Mouse (Mus musculus) hindbrain, embryonic 13.5 days (tissue): ENCODE results near the gene Slc7a6os. TPM values are rescaled to one million over a fixed set of nuclear protein-coding genes. Genes with fewer than 3 reads are reported as not detected.

ENCODE experiments used
- polyA plus RNA-seq: library from polyadenylated mRNA; unstranded; fragments of >200 nt; fragmentation: Nextera tagmentation; extraction: Ambion mirVana; gene quantifications from 2 replicates; pipeline ENCODE4 v1.2.1, GENCODE M21; 2015

Slc7a6os gene
- polyA plus RNA-seq, 1 experiment from 2014 or later, result 39.2 TPM

Other genes with a start within 250 kb of the Slc7a6os start
- 7.9 and 8.9 TPM in 2 replicates for gene Slc12a4, start 244.8 kb downstream of the Slc7a6os start, polyA plus RNA-seq
- not detected in 2 replicates for gene Dpep3, start 231.5 kb downstream of the Slc7a6os start, polyA plus RNA-seq
- 23.3 and 23.6 TPM in 2 replicates for gene Dus2, start 219.6 kb downstream of the Slc7a6os start, polyA plus RNA-seq
- 0.23 TPM in 1 of 2 replicates, not detected in the other for gene Dpep2nb, start 205.0 kb downstream of the Slc7a6os start, polyA plus RNA-seq
- gene Ddx28, start 199.1 kb downstream of the Slc7a6os start, polyA plus RNA-seq, result 21.4 and 22.5 TPM in 2 replicates
- gene Nfatc3, start 152.1 kb downstream of the Slc7a6os start, polyA plus RNA-seq, result 4.1 and 4.7 TPM in 2 replicates
- 0.14 and 0.26 TPM in 2 replicates for gene Esrp2, start 74.0 kb downstream of the Slc7a6os start, polyA plus RNA-seq
- 20.0 and 22.3 TPM in 2 replicates for gene Pla2g15, start 60.5 kb downstream of the Slc7a6os start, polyA plus RNA-seq
- 66.4 and 71.4 TPM in 2 replicates for gene Slc7a6, start 42.1 kb downstream of the Slc7a6os start, polyA plus RNA-seq
- 56.6 and 57.9 TPM in 2 replicates for gene Prmt7, start within 50 bp of the Slc7a6os start, polyA plus RNA-seq
- gene Smpd3, start 127.1 kb upstream of the Slc7a6os start, polyA plus RNA-seq, result 47.7 and 49.2 TPM in 2 replicates
- 42.3 and 45.0 TPM in 2 replicates for gene Zfp90, start 204.4 kb upstream of the Slc7a6os start, polyA plus RNA-seq